In genomic region chr13:111958421-111958820, GRCm38 (mm10) we compare ENCODE assay signal across 27 mouse cellular contexts.
DNase-seq lines count a peak whose midpoint lies in the region; ATAC-seq and TF ChIP-seq lines count a peak whose summit lies in the region.
"Had no signal": no experiment of that assay in that cellular context is flagged by ENCODE, and none has a peak within 500 bp of the region (broad histone marks: within the 10 kb centered on the region; RNA-seq: fewer than 3 reads in every experiment).

No protein-coding gene starts in this region.

- ATAC-seq in liver, embryonic 15.5 days (ENCODE audit: insufficient read depth): no peak
- ATAC-seq in forebrain, postnatal 0 days: no peak
- ATAC-seq: activated CD4-positive, CD25-positive, alpha-beta regulatory T cell, adult 4 months; forebrain, embryonic 14.5 days; hindbrain, postnatal 0 days; intestine, embryonic 15.5 days; midbrain, embryonic 16.5 days had no signal

- WGBS in liver, embryonic 15.5 days (ENCODE audit: insufficient replicate concordance): 67% methylated on average over 1 of the region's 1 CpGs
- WGBS in forebrain, postnatal 0 days: 100% methylated on average over 1 of the region's 1 CpGs

- no peaks in the 10 kb centered on the region for H3K9me3 ChIP-seq in liver, embryonic 15.5 days (replicated peaks)
- H3K9me3 ChIP-seq in forebrain, postnatal 0 days (ENCODE audit: low read length): no peaks in the 10 kb centered on the region
- H3K9me3 ChIP-seq: embryonic facial prominence, embryonic 10.5 days; embryonic facial prominence, embryonic 15.5 days; heart, embryonic 10.5 days; hindbrain, embryonic 12.5 days; intestine, embryonic 15.5 days had no signal

- H3K36me3 ChIP-seq in liver, embryonic 15.5 days (replicated peaks): no peaks in the 10 kb centered on the region
- no peaks in the 10 kb centered on the region for H3K36me3 ChIP-seq in forebrain, postnatal 0 days (ENCODE audit: insufficient read depth)
- H3K36me3 ChIP-seq: embryonic facial prominence, embryonic 10.5 days; embryonic facial prominence, embryonic 15.5 days; heart, embryonic 10.5 days; hindbrain, embryonic 12.5 days; intestine, embryonic 15.5 days had no signal

- no peak overlapping the region for H3K4me3 ChIP-seq in gastrocnemius, adult 2 months
- H3K4me3 ChIP-seq in liver, embryonic 15.5 days (replicated peaks): no peak overlapping the region
- H3K4me3 ChIP-seq in forebrain, postnatal 0 days (ENCODE audit: low read depth, low read length): no peak overlapping the region
- H3K4me3 ChIP-seq: embryonic facial prominence, embryonic 10.5 days; embryonic facial prominence, embryonic 15.5 days; heart, embryonic 10.5 days; hindbrain, embryonic 12.5 days; intestine, embryonic 15.5 days had no signal

- H3K4me1 ChIP-seq in liver, embryonic 15.5 days (replicated peaks): peaks cover 51% of the 10 kb centered on the region
- no peaks in the 10 kb centered on the region for H3K4me1 ChIP-seq in forebrain, postnatal 0 days (ENCODE audit: insufficient read depth)

- TF ChIP-seq CTCF in gastrocnemius, adult 2 months (IDR thresholded peaks at IDR 0.05): no peak
- no peak for TF ChIP-seq CTCF in forebrain, postnatal 0 days (IDR thresholded peaks at IDR 0.05; ENCODE audit: low read depth)

- H3K4me2 ChIP-seq in liver, embryonic 15.5 days: 0 out of 2 replicates have a peak overlapping the region, but pooled peaks have one; percentile 26
- H3K4me2 ChIP-seq in forebrain, postnatal 0 days (ENCODE audit: low read depth): no peak overlapping the region
- H3K4me2 ChIP-seq: embryonic facial prominence, embryonic 15.5 days; hindbrain, embryonic 12.5 days; intestine, embryonic 15.5 days; midbrain, embryonic 11.5 days had no signal

- H3K9ac ChIP-seq in liver, embryonic 15.5 days: no peak overlapping the region
- no peak overlapping the region for H3K9ac ChIP-seq in forebrain, postnatal 0 days
- H3K9ac ChIP-seq: embryonic facial prominence, embryonic 15.5 days; hindbrain, embryonic 12.5 days; intestine, embryonic 15.5 days had no signal

- H3K27me3 ChIP-seq in liver, embryonic 15.5 days: 0 out of 2 replicates have a peak, but pooled peaks cover 7% of the 10 kb centered on the region
- H3K27me3 ChIP-seq in forebrain, postnatal 0 days (ENCODE audit: insufficient read depth, low read length): no peaks in the 10 kb centered on the region
- H3K27me3 ChIP-seq: CH12.LX; embryonic facial prominence, embryonic 15.5 days; hindbrain, embryonic 12.5 days; intestine, embryonic 15.5 days had no signal

- intact Hi-C loops in gastrocnemius, adult 2 months (cut with DNase I): loop anchor here (10.0 kb wide), 1 partner anchor 96 kb away; no protein-coding TSS in a partner anchor
- intact Hi-C loops in left cerebral cortex, postnatal 4 days (cut with DNase I): no loop called here

- peak overlapping the region; percentile 46; the same call in 1 of the 2 replicates for H3K27ac ChIP-seq in gastrocnemius, adult 2 months
- peak overlapping the region; percentile 84 for H3K27ac ChIP-seq in liver, embryonic 15.5 days (replicated peaks)
- no peak overlapping the region for H3K27ac ChIP-seq in forebrain, postnatal 0 days (ENCODE audit: low read depth, low read length)
- H3K27ac ChIP-seq: embryonic facial prominence, embryonic 10.5 days; embryonic facial prominence, embryonic 15.5 days; hindbrain, embryonic 12.5 days; hindbrain, postnatal 0 days; intestine, embryonic 15.5 days had no signal

- no peak for DNase-seq in gastrocnemius, adult 2 months
- DNase-seq in gastrocnemius, adult 18-20 months (ENCODE audit: low spot score): no peak
- DNase-seq in kidney, postnatal 14 days: peak; percentile 15
- DNase-seq in kidney, adult 8-10 months: no peak
- DNase-seq in left cerebral cortex, postnatal 4 days: no peak
- no peak for DNase-seq in forebrain, postnatal 0 days
- DNase-seq: adrenal gland, adult 2 months; cerebellum, adult 8-10 months; cerebellum, postnatal 25 days; heart, postnatal 36 days; kidney, postnatal 4 days; layer of hippocampus, postnatal 36 days; lung, postnatal 36 days; right cerebral cortex, postnatal 25 days; spleen, adult 18-20 months had no signal
